In genomic region chr17:31224591-31224990, GRCm38 (mm10) we compare ENCODE assay signal across 1 mouse cellular context.
TF ChIP-seq lines count a peak whose summit lies in the region.

No protein-coding gene starts in this region.

TF ChIP-seq in MEL, 35 proteins besides CTCF, POLR2A, EP300 and RAD21 (continued from another document):
- no peak for TF ChIP-seq CHD2 (IDR thresholded peaks at IDR 0.05; ENCODE audit: low read length)
- TF ChIP-seq UBTF (IDR thresholded peaks at IDR 0.05; ENCODE audit: borderline replicate concordance, insufficient read depth, low read depth, low read length) = no peak
- no peak for TF ChIP-seq GATA1 (IDR thresholded peaks at IDR 0.05; ENCODE audit: low read depth, low read length)
- no peak for TF ChIP-seq ZMIZ1 (IDR thresholded peaks at IDR 0.05; ENCODE audit: low read depth, low read length)
- TF ChIP-seq SIN3A (IDR thresholded peaks at IDR 0.05; ENCODE audit: low read length) = no peak
- TF ChIP-seq ELF1 (IDR thresholded peaks at IDR 0.05; ENCODE audit: low read depth, low read length) = no peak
